Mouse (Mus musculus): ENCODE data around the gene Nxn. TPM values are rescaled to one million over a fixed set of nuclear protein-coding genes. Genes with fewer than 3 reads are reported as not detected.

Nxn gene
- polyA plus RNA-seq, 1 experiment from 2014 or later, result 57.3 TPM

DNA sequence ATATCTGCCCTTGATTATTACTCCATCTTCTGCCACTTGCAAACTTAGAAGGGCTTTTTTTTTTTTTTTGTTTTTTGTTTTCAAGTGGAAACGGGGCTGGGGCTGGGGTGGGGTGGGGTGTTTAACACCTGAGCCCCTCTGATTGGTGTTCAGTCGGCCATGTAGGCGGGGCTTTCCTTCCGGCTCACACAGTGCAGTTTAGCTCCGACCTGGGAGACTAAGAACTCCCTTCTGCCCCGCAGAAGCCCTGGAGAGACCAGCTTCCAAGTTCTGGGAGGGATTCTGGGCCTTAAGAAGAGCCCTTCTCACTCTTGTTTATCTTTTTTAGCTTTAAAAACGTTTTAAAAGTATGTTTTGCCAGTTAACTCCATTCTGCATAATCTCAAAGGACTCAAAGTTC is 61.2 kb downstream of the Nxn start:
- no peaks in the 10 kb centered on the region for H3K27me3 ChIP-seq
- peaks cover 17% of the 10 kb centered on the region for H3K4me1 ChIP-seq
- no peak for ATAC-seq (ENCODE audit: low FRiP score)
- no peaks in the 10 kb centered on the region for H3K9me3 ChIP-seq (replicated peaks)
- no peaks in the 10 kb centered on the region for H3K36me3 ChIP-seq
- no peak overlapping the region for H3K4me2 ChIP-seq (replicated peaks)
- no peak overlapping the region for H3K27ac ChIP-seq
- no peak overlapping the region for H3K9ac ChIP-seq
- WGBS, result 10% methylated on average over 7 of the region's 7 CpGs
- no peak overlapping the region for H3K4me3 ChIP-seq

DNA sequence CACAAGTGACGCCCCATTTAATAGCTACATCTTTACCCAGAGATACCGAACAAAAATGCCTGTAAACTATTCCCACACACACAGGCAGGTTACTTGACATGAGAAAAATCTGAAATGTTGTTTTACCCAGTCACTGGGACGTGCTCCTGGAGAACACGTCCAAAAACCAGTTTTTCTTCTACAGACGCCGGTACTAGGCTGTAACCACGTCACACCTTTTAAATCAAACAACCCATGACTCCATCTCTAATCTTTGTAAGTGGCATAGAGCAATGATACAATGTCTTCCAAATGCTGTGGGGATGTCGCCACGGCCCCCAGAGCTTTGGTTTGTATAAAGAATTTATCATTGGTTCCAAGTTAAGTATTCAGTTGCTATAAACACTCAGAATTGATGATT is 61.7 kb downstream of the Nxn start:
- Histone ChIP-seq H3K27me3 (no peaks in the 10 kb centered on the region), H3K36me3 (no peaks in the 10 kb centered on the region), H3K4me1 (peaks cover 17% of the 10 kb centered on the region), H3K9me3 (replicated peaks) (no peaks in the 10 kb centered on the region), H3K9ac (no peak overlapping the region), H3K4me2 (replicated peaks) (no peak overlapping the region), H3K27ac (no peak overlapping the region), H3K4me3 (no peak overlapping the region)
- ATAC-seq (ENCODE audit: low FRiP score), result no peak
- WGBS, result 91% methylated on average over 9 of the region's 9 CpGs

DNA sequence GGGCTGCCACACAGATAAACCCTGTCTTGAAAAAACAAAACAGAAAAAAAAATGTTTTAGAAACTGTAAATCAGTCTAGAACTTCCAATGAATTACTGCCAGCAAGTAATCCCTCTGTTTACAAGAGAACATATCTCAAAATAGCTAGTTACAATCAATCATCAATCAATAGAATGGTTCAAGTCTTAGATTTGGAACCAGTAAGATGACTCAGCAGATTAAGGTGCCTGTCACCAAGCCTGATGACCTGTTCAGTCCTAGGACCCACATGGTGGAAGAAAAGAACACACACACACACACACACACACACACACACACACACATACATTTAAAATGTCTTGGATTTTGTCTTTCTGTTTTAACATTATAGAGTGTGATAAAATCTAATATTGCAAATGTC is 62.7 kb downstream of the Nxn start:
- H3K9me3 ChIP-seq (replicated peaks), result no peaks in the 10 kb centered on the region
- H3K27ac ChIP-seq, result no peak overlapping the region
- H3K36me3 ChIP-seq, result no peaks in the 10 kb centered on the region
- H3K4me2 ChIP-seq (replicated peaks), result no peak overlapping the region
- no peak overlapping the region for H3K9ac ChIP-seq
- no peak for ATAC-seq (ENCODE audit: low FRiP score)
- peaks cover 13% of the 10 kb centered on the region for H3K4me1 ChIP-seq
- no peaks in the 10 kb centered on the region for H3K27me3 ChIP-seq
- no peak overlapping the region for H3K4me3 ChIP-seq

DNA sequence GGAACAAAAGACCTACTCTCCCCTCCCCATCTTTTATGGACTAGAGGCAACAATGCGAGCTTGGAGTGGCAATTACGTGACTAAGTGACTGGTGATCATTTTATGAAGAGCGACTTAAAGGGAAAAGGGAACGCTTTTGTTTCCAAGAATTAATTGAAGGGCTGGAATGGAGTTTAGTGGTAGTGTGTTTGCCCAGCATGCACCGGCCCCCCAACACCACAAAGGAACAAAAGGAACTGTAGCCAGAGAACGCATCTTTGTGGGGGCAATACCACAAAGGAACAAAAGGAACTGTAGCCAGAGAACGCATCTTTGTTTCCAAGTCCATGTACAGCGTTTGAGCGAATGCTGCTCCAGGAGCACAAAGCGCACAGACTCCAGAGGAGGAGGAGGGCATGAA is 64.0 kb downstream of the Nxn start:
- H3K4me3 ChIP-seq, result no peak overlapping the region
- no peaks in the 10 kb centered on the region for H3K9me3 ChIP-seq (replicated peaks)
- H3K36me3 ChIP-seq, result no peaks in the 10 kb centered on the region
- 44% methylated on average over 10 of the region's 10 CpGs for WGBS
- no peak overlapping the region for H3K9ac ChIP-seq
- H3K27me3 ChIP-seq, result no peaks in the 10 kb centered on the region
- peaks cover 15% of the 10 kb centered on the region for H3K4me1 ChIP-seq
- ATAC-seq (ENCODE audit: low FRiP score), result no peak
- H3K4me2 ChIP-seq (replicated peaks), result no peak overlapping the region
- H3K27ac ChIP-seq, result peak overlapping the region; percentile 70

DNA sequence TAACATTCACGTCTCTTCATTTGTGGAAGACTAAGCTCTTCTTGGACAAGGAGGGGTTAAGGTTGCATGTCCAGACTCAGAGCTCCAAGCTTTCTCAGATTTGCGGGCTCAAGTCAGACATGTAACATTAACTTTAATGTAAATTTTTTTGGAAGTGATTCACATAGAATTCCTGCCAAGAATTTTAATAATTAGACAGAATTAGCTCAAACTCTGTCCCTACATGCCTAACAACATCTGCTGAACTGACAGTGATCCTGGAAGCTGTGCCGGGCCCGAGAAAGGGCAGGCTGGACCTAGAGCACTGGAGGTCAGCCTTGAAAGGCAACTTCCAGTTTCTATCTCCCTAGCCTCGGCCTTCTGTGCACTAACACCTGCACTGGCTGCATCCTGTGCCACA is 66.7 kb downstream of the Nxn start:
- WGBS, result 65% methylated on average over 5 of the region's 5 CpGs
- ATAC-seq (ENCODE audit: low FRiP score), result no peak
- Histone ChIP-seq H3K9ac (no peak overlapping the region), H3K27ac (no peak overlapping the region), H3K4me1 (peaks cover 31% of the 10 kb centered on the region), H3K27me3 (no peaks in the 10 kb centered on the region), H3K9me3 (replicated peaks) (no peaks in the 10 kb centered on the region), H3K36me3 (no peaks in the 10 kb centered on the region), H3K4me3 (no peak overlapping the region), H3K4me2 (replicated peaks) (no peak overlapping the region)

DNA sequence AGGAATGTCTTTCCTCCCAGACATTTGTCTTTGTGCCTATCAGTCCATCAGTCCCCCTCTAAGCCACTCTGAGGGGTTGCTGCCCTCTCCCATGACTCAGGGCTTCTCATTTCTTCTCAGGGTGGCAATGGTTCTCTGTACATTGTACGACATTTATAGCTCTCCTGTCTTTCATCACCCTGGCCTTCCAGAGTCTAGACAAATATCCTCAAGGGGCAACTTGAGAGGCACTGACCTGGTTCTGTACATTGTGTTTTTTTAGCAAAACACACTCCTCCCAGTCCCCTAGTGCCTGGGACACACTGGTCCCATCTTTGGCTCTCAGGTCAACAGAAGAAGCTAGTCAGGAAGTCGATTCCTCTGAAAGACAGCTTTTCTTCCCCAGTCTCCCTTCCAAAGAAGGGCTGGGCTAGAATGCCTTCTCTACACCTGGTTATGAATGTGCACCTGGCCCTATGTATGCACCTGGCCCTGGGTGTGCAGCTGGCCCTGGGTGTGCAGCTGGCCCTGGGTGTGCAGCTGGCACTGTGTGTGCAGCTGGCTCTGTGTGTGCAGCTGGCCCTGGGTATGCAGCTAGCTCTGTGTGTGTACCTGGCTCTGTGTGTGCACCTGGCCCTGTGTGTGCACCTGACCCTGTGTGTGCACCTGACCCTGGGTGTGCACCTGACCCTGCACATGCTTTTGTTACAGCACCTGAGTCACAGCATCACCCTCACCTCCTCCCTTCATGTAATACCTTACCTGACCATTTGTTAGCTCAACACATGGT is 70.2 kb downstream of the Nxn start:
- no peak overlapping the region for H3K9ac ChIP-seq
- no peaks in the 10 kb centered on the region for H3K27me3 ChIP-seq
- peaks cover 47% of the 10 kb centered on the region for H3K4me1 ChIP-seq
- H3K4me2 ChIP-seq (replicated peaks), result no peak overlapping the region
- H3K9me3 ChIP-seq (replicated peaks), result no peaks in the 10 kb centered on the region
- no peak overlapping the region for H3K4me3 ChIP-seq
- no peak for ATAC-seq (ENCODE audit: low FRiP score)
- no peaks in the 10 kb centered on the region for H3K36me3 ChIP-seq
- peak overlapping the region; percentile 37 for H3K27ac ChIP-seq
- 62% methylated on average over 2 of the region's 2 CpGs for WGBS

DNA sequence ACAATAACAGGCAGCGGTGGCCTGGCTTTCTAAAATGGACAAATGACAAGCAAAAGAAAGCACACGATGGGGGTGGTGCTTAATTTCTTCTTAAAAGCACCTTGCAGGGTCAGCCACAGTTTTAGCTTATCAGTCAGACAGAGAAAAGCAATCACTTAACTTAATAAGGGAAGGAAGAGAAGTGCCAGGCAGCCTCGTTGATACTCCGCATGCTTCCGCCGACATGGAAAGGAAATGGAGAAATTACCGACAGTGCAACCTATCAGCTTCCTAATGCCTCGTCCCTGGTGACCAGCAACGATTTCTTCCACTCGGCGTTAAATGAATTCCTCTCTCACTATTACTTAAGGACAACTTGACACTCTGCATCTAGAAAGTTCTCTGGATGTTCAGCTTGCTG is 70.9 kb downstream of the Nxn start:
- Histone ChIP-seq H3K4me3 (no peak overlapping the region), H3K9ac (no peak overlapping the region), H3K4me2 (replicated peaks) (no peak overlapping the region), H3K27me3 (no peaks in the 10 kb centered on the region), H3K4me1 (peaks cover 49% of the 10 kb centered on the region), H3K27ac (peak overlapping the region; percentile 35), H3K9me3 (replicated peaks) (no peaks in the 10 kb centered on the region), H3K36me3 (no peaks in the 10 kb centered on the region)
- 56% methylated on average over 11 of the region's 11 CpGs for WGBS
- no peak for ATAC-seq (ENCODE audit: low FRiP score)

DNA sequence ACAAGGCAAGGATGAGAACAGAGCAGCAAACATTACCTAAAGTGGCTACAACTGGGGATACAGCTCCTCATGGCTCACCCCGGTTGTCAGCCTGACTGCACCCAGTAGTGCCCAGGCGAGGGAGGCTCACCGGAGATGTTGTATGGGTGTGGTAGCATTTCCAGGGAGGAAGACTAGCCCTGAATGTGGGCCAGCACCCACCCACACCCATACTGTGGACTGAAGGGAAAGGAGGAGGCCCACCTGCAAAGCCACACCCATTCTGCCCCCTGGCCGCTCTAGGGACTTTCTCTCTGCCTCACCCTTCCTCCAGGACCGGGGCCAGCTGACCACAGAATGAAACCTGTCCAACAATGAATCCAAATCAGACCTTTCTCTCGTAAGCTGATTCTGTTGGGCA is 72.3 kb downstream of the Nxn start:
- Histone ChIP-seq H3K36me3 (no peaks in the 10 kb centered on the region), H3K4me2 (replicated peaks) (no peak overlapping the region), H3K27me3 (no peaks in the 10 kb centered on the region), H3K9ac (no peak overlapping the region), H3K4me3 (no peak overlapping the region), H3K9me3 (replicated peaks) (no peaks in the 10 kb centered on the region), H3K27ac (no peak overlapping the region), H3K4me1 (peaks cover 56% of the 10 kb centered on the region)
- 95% methylated on average over 6 of the region's 6 CpGs for WGBS
- no peak for ATAC-seq (ENCODE audit: low FRiP score)

DNA sequence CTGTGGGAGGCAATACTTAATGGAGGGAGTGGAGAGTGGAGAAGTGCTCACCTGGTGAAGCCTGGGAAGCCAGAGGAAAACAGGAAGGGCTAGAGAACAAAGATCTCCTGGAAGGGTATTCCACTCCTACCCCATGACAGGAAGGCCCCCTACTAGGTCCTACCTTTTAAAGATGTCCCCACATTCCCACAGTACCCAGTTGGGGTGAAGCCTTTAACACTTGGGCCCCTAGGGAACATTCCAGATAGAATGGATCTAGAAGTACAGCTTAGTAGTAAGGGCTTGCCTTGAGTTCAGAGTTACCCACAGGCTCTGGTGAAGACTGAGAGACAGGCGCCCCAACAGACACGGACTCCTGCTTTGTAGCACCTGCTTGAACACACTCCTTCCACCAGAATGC is 72.9 kb downstream of the Nxn start:
- no peak for ATAC-seq (ENCODE audit: low FRiP score)
- Histone ChIP-seq H3K9me3 (replicated peaks) (no peaks in the 10 kb centered on the region), H3K27ac (no peak overlapping the region), H3K27me3 (no peaks in the 10 kb centered on the region), H3K9ac (no peak overlapping the region), H3K36me3 (no peaks in the 10 kb centered on the region), H3K4me1 (peaks cover 56% of the 10 kb centered on the region), H3K4me2 (replicated peaks) (no peak overlapping the region), H3K4me3 (no peak overlapping the region)
- 76% methylated on average over 2 of the region's 2 CpGs for WGBS

DNA sequence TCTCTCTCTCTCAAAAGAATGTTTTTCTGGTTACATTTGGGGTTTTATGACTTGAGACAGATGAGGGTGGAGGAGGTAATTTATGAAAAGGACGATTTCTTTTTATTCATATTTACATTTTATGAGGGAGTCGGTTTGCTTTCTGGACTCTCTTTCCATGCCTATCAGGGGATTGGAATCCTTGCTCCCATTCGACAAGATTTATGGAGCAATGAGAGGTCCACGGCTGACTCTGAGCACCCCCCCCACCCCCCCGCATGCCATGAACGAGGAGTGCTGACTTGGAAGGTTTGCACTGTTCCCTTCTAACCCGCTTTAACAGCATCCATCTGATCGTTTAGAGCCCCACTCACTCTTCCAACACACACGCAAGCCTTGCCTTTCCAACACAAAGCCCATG is 74.1 kb downstream of the Nxn start:
- Histone ChIP-seq H3K4me1 (peaks cover 55% of the 10 kb centered on the region), H3K36me3 (no peaks in the 10 kb centered on the region), H3K9me3 (replicated peaks) (no peaks in the 10 kb centered on the region), H3K9ac (no peak overlapping the region), H3K27ac (no peak overlapping the region), H3K4me3 (no peak overlapping the region), H3K4me2 (replicated peaks) (no peak overlapping the region), H3K27me3 (no peaks in the 10 kb centered on the region)
- WGBS, result 46% methylated on average over 9 of the region's 9 CpGs
- no peak for ATAC-seq (ENCODE audit: low FRiP score)

DNA sequence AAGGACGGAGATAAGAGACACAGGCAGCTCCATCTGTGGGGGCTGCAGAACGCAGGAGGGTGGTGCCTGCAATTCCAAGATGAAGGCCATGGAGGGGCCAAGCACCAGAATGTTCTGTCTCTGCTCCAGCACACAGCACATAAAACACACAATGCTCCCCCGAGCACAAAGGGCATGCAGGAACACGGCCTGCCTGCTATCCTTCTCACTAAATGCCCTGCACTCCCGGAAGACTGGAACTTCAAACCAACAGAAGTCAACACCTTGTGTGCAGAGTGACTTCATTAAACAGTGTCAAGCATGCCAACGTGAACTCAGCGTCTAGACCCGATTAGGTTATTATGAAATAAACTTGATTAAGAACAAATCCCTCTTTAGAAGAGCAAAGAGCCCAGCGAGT is 74.7 kb downstream of the Nxn start:
- H3K9me3 ChIP-seq (replicated peaks), result no peaks in the 10 kb centered on the region
- peaks cover 55% of the 10 kb centered on the region for H3K4me1 ChIP-seq
- H3K27me3 ChIP-seq, result no peaks in the 10 kb centered on the region
- no peak overlapping the region for H3K9ac ChIP-seq
- ATAC-seq (ENCODE audit: low FRiP score), result no peak
- H3K27ac ChIP-seq, result peak overlapping the region; percentile 52; the same call in 1 of the 2 replicates
- H3K36me3 ChIP-seq, result no peaks in the 10 kb centered on the region
- H3K4me3 ChIP-seq, result no peak overlapping the region
- H3K4me2 ChIP-seq (replicated peaks), result no peak overlapping the region
- WGBS, result 74% methylated on average over 9 of the region's 9 CpGs

DNA sequence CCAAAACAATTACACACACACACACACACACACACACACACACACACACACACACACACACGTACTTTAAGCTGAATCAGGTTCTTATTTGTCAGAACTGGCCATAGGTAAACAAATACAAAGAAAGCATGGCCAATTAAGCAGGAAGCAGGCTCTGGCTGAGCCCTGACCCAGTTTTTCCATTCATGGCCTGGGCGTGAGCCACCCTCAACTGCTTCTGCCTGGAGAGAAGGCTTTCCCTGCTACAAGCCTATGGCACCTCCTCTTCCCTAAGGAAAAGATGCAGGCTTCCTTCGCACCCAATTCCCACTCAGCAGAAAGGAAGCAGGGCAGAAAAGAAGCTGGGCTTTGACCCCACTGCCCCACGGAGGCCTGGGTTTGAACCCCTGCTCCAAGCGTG is 76.0 kb downstream of the Nxn start:
- peaks cover 43% of the 10 kb centered on the region for H3K4me1 ChIP-seq
- no peak overlapping the region for H3K9ac ChIP-seq
- H3K36me3 ChIP-seq, result no peaks in the 10 kb centered on the region
- H3K4me3 ChIP-seq, result no peak overlapping the region
- 84% methylated on average over 5 of the region's 5 CpGs for WGBS
- no peaks in the 10 kb centered on the region for H3K27me3 ChIP-seq
- no peak for ATAC-seq (ENCODE audit: low FRiP score)
- H3K9me3 ChIP-seq (replicated peaks), result no peaks in the 10 kb centered on the region
- no peak overlapping the region for H3K4me2 ChIP-seq (replicated peaks)
- H3K27ac ChIP-seq, result no peak overlapping the region

DNA sequence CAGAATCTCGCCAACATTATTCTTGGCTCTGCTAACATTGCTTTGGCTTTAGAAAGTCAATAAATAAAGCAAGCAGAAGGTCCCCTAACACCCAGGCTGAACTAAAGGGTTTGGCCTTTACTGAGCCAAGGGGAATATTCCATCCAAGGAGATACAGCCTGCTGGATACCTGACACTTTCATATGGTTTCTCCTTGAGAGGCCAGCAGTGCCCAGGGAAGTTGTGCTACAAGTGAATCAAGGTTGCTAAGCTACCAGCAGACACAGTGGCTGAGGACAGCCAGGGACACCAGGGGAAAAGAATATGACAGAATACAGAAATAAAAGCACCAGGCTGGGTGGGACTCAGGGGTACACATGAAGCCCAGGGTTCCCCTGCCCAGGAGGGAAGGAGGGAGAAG is 76.9 kb downstream of the Nxn start:
- Histone ChIP-seq H3K4me3 (no peak overlapping the region), H3K36me3 (no peaks in the 10 kb centered on the region), H3K27ac (no peak overlapping the region), H3K9ac (no peak overlapping the region), H3K4me1 (peaks cover 40% of the 10 kb centered on the region), H3K27me3 (no peaks in the 10 kb centered on the region), H3K9me3 (replicated peaks) (no peaks in the 10 kb centered on the region), H3K4me2 (replicated peaks) (no peak overlapping the region)
- no peak for ATAC-seq (ENCODE audit: low FRiP score)
- 83% methylated on average over 1 of the region's 1 CpGs for WGBS
